Mouse (Mus musculus) spleen, adult 2 months (tissue): ENCODE data around the gene Txndc15.

Experiments
- CTCF ChIP-seq: fragments of 200-500 bp; IDR thresholded peaks from 2 replicates; pipeline ENCODE4 v1.5.1; 2011; ENCODE audit warnings: mild to moderate bottlenecking, inconsistent platforms; ENCODE audit not compliant: insufficient read depth, insufficient read length, insufficient replicate concordance; ENCODE audit errors: extremely low read depth
- POLR2A ChIP-seq: fragments of 200-500 bp; IDR thresholded peaks from 2 replicates; pipeline ENCODE4 v1.6.1; 2011; ENCODE audit warnings: low read depth, low read length, inconsistent platforms

GRCm38 (mm10) chr13:55733628-55734502, 19.4 kb downstream of the Txndc15 start:
- TF ChIP-seq CTCF, result no peak
- no peak for TF ChIP-seq POLR2A
